Mouse (Mus musculus) small intestine, adult 2 months (tissue): ENCODE measurements around the gene Rab22a. TPM values are rescaled to one million over a fixed set of nuclear protein-coding genes. Genes with fewer than 3 reads are reported as not detected.

Experiments used
- H3K27ac ChIP-seq: fragments of 200-500 bp; 2 replicates; pipeline ENCODE4 v1.5.1; 2012; ENCODE audit warnings: low read depth, low read length, control low read depth, inconsistent platforms; ENCODE audit not compliant: insufficient read depth
- H3K27me3 ChIP-seq: fragments of 200-500 bp; 2 replicates; pipeline ENCODE4 v1.6.1; 2012; ENCODE audit warnings: mild to moderate bottlenecking, moderate library complexity, low read length, inconsistent platforms; ENCODE audit not compliant: control insufficient read depth, insufficient read depth
- H3K36me3 ChIP-seq: fragments of 200-500 bp; 2 replicates; pipeline ENCODE4 v1.6.1; 2012; ENCODE audit warnings: mild to moderate bottlenecking, low read length, control low read depth, inconsistent platforms; ENCODE audit not compliant: control insufficient read depth, insufficient read depth
- H3K4me1 ChIP-seq: fragments of 200-500 bp; 2 replicates; pipeline ENCODE4 v1.6.1; 2012; ENCODE audit warnings: low read length, inconsistent platforms, mixed read lengths; ENCODE audit not compliant: control insufficient read depth, insufficient read depth, insufficient read length
- H3K4me3 ChIP-seq: fragments of 200-500 bp; 2 replicates; pipeline ENCODE4 v1.5.1; 2012; ENCODE audit warnings: low read depth, mild to moderate bottlenecking, control low read depth, inconsistent platforms, low read length, moderate library complexity
- CTCF ChIP-seq: fragments of 200-500 bp; IDR thresholded peaks from 2 replicates; pipeline ENCODE4 v1.5.1; 2012; ENCODE audit warnings: low read depth, mild to moderate bottlenecking, control low read depth, inconsistent platforms, low read length, moderate library complexity, mixed read lengths; ENCODE audit not compliant: insufficient replicate concordance, insufficient read length; ENCODE audit errors: extremely low read depth
- POLR2A ChIP-seq: fragments of 200-500 bp; IDR thresholded peaks from 2 replicates; pipeline ENCODE4 v1.6.1; 2012; ENCODE audit warnings: low read depth, mild to moderate bottlenecking, control low read depth, inconsistent platforms, low read length, moderate library complexity
- WGBS: fragments of 180-500 bp; shearing (Covaris S2); methylation state at CpG from one replicate; pipeline ENCODE4 v1.1.7; 2018; 5-methylcytosine and 5-hydroxymethylcytosine counted together
- polyA plus RNA-seq: library from polyadenylated mRNA; depleted of rRNA; stranded (reverse); fragments of >200 nt; gene quantifications from 2 replicates; pipeline ENCODE4 v1.2.3, GENCODE M21; 2012

Rab22a gene
- polyA plus RNA-seq, 1 experiment, result 76.4 TPM

DNA sequence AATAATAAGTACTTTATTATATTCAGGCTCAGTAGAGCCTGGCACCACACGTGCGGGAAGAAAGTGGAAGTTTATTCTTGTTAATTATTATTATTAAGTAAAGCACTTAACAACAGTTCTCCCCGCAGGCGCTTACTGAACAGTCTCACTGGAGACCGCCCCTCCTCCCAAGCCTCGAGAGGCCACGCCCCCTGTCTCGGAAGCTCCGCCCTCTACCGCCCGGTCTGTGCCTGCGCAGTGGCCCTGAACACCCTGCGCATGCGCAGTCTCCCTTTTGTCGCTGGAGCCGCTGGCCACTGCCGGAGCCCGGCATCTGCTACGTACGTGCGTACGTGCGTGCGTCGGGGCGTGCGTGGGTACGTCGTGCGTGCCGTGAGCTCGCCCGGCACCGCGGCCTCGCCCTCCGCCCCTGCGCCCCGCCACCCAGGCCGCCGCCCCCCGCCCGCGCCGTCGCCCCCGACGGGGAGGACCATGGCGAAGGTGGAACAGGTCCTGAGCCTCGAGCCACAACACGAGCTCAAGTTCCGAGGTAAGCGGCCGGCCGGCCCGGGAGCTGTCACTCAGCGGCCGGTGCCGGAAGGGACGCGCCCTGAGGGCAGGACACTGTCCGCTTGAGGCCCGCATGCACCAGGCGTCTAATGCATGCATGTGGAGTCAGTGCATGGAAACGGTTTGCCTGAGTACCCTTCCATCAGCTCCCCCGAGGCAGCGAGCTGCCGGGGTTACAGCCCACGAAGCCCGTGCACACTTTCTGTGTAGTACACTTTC lies 77.8 kb downstream of the Rab22a start, which contains the start of gene Vapb:
TSS of gene Vapb (plus strand) at position 290 of the 768 bp plus-strand sequence.
- Histone ChIP-seq H3K4me3 (peak within 1 kb of the TSS; percentile 89), H3K4me1 (peaks cover 30% of the 10 kb centered on the region), H3K27me3 (no peaks in the 10 kb centered on the region), H3K27ac (peak within 1 kb of the TSS; percentile 22), H3K36me3 (no peaks in the 10 kb centered on the region)
- no peak for TF ChIP-seq POLR2A
- 1% methylated on average over 70 of the region's 70 CpGs for WGBS

DNA sequence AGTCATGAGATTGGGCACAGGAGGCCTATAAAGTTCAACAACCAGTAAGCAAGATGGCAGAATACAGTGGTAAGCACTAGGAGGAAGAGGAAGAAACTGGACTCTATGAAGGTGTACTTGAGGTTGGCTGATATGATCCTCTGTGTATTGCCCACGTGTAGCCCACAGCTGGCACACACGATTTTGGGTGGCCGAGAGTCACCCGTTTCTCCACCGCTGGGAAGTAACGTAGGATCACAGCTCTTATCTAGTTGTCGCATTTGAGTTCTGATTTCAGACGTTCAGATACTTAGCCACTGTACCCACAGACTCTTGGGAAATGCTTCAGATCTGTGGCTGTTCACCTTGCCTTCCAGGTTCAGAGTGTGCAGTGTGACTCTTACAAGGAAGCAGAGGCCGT lies 78.7 kb downstream of the Rab22a start:
- Histone ChIP-seq H3K27ac (0 out of 2 replicates have a peak overlapping the region, but pooled peaks have one; percentile 22), H3K36me3 (no peaks in the 10 kb centered on the region), H3K4me1 (peaks cover 33% of the 10 kb centered on the region), H3K27me3 (no peaks in the 10 kb centered on the region), H3K4me3 (peak overlapping the region; percentile 89)
- TF ChIP-seq POLR2A, result no peak
- WGBS, result 42% methylated on average over 9 of the region's 9 CpGs

GRCm38 (mm10) chr2:173739107-173739506 lies 79.5 kb downstream of the Rab22a start:
- H3K27ac ChIP-seq, result no peak overlapping the region
- H3K27me3 ChIP-seq, result no peaks in the 10 kb centered on the region
- 72% methylated on average over 7 of the region's 7 CpGs for WGBS
- TF ChIP-seq CTCF, result no peak
- TF ChIP-seq POLR2A, result no peak
- H3K4me1 ChIP-seq, result peaks cover 37% of the 10 kb centered on the region
- H3K36me3 ChIP-seq, result no peaks in the 10 kb centered on the region
- no peak overlapping the region for H3K4me3 ChIP-seq

DNA sequence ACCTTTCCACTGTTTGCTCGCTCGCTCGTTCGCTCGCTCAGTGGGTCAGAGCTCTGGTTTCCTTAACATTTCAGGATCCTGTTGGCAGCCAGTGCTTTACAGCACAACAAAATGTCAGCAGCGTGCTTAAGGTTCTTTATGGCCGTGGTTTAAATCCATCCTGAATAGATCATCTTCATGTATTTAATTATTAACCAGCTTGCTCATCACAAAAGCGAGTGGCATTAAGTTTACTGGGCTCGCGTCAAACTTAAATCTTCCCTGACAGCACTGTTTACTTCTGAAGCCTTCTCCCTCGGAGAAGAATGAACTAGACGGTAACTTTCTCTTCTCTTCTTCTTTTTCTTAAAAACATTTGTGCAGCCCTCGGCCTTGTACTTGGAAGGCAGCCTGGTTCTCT lies 82.5 kb downstream of the Rab22a start:
- 46% methylated on average over 13 of the region's 13 CpGs for WGBS
- TF ChIP-seq CTCF (no peak), POLR2A (no peak)
- Histone ChIP-seq H3K4me3 (no peak overlapping the region), H3K27me3 (no peaks in the 10 kb centered on the region), H3K36me3 (no peaks in the 10 kb centered on the region), H3K4me1 (peaks cover 50% of the 10 kb centered on the region), H3K27ac (peak overlapping the region; percentile 44; the same call in 1 of the 2 replicates)

- H3K27me3 ChIP-seq, result no peaks in the 10 kb centered on the region
- TF ChIP-seq CTCF (no peak), POLR2A (no peak)
- no peak overlapping the region for H3K4me3 ChIP-seq
- WGBS, result 84% methylated on average over 9 of the region's 9 CpGs
- no peak overlapping the region for H3K27ac ChIP-seq
- no peaks in the 10 kb centered on the region for H3K36me3 ChIP-seq
- H3K4me1 ChIP-seq, result peaks cover 51% of the 10 kb centered on the region
Observed at GRCm38 (mm10) chr2:173742744-173743143, 83.2 kb downstream of the Rab22a start.

- H3K27me3 ChIP-seq, result no peaks in the 10 kb centered on the region
- no peak for TF ChIP-seq POLR2A
- no peak for TF ChIP-seq CTCF
- H3K4me3 ChIP-seq, result no peak overlapping the region
- 75% methylated on average over 7 of the region's 7 CpGs for WGBS
- H3K27ac ChIP-seq, result peak overlapping the region; percentile 52
- H3K4me1 ChIP-seq, result peaks cover 39% of the 10 kb centered on the region
- no peaks in the 10 kb centered on the region for H3K36me3 ChIP-seq
Observed at GRCm38 (mm10) chr2:173744070-173744815, 84.7 kb downstream of the Rab22a start.

GRCm38 (mm10) chr2:173748961-173749659 lies 89.5 kb downstream of the Rab22a start:
- H3K4me1 ChIP-seq, result peaks cover 17% of the 10 kb centered on the region; the same call in 1 of the 2 replicates

More at GRCm38 (mm10) chr2:173748961-173749659, 89.5 kb downstream of the Rab22a start:
- no peak overlapping the region for H3K4me3 ChIP-seq
- H3K36me3 ChIP-seq, result 0 out of 2 replicates have a peak, but pooled peaks cover 1% of the 10 kb centered on the region
- 33% methylated on average over 2 of the region's 2 CpGs for WGBS
- H3K27ac ChIP-seq, result no peak overlapping the region
- H3K27me3 ChIP-seq, result no peaks in the 10 kb centered on the region
- TF ChIP-seq POLR2A, result no peak
- TF ChIP-seq CTCF, result no peak
